Mouse (Mus musculus): Measurements from ENCODE around the gene Klre1. TPM values are rescaled to one million over a fixed set of nuclear protein-coding genes. Genes with fewer than 3 reads are reported as not detected.

Gene Klre1
- polyA plus RNA-seq, 1 experiment from 2014 or later: not detected

DNA sequence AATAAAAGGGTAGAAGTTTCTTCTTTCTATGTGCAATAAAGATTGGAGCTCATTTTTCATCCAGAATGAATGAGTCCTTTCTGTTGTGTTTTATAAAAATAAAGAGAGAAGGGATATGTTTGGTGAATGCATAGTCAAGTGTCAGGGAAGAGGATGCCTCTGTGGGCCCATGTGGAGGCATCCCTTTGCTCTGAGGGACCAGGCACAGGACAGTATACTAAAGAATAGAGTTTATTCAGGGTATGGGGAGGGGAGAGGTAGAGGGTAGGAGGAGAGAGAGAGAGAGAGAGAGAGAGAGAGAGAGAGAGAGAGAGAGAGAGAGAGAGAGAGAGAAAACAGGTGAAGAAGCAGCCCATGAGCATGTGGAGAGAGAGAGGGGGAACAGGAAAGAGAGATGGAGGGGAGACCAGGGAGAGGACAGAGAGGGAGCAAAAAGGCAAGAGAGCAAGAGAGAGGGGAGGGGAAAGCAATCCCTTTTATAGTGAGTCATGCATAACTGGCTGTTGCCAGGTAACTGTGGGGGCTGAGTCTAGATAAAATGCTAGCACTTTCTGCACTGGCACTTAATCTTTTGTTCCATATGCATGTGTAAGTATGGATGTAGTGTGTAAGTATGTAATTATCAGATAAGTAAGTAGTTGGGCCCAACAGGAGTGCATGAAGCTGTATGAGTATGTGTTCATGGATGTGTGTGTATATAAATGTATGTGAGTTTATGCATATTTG, 20.2 kb upstream of the Klre1 start:
- Histone ChIP-seq H3K4me1 (ENCODE audit: control insufficient read depth in 2 of 2, insufficient read depth in 2 of 2, low read length in 2 of 2) (peaks cover 4 to 7% of the 10 kb centered on the region in 2 experiments; a peak in 2 of 4 replicates), H3K9me3 (ENCODE audit: control insufficient read depth, low read length) (no peaks in the 10 kb centered on the region), H3K4me3 (ENCODE audit: control insufficient read depth in 1 of 2, insufficient read depth in 1 of 2, low read depth in 1 of 2, low read length in 2 of 2) (no peak overlapping the region), H3K4me2 (ENCODE audit: low read length) (no peak overlapping the region), H3K27me3 (ENCODE audit: control insufficient read depth, insufficient read depth, low read length) (no peaks in the 10 kb centered on the region), H3K27ac (replicated peaks in 1 of 2; ENCODE audit: control insufficient read depth in 1 of 2, insufficient read depth in 1 of 2, low read depth in 2 of 2, low read length in 2 of 2) (no peak overlapping the region), H3K9ac (ENCODE audit: low read length) (no peak overlapping the region), H3K36me3 (ENCODE audit: control insufficient read depth, insufficient read depth, low read length) (no peaks in the 10 kb centered on the region)
- no peak; the same call in 1 of the 2 replicates for ATAC-seq (ENCODE audit: insufficient number of reproducible peaks, insufficient read depth, low FRiP score, low read depth)

DNA sequence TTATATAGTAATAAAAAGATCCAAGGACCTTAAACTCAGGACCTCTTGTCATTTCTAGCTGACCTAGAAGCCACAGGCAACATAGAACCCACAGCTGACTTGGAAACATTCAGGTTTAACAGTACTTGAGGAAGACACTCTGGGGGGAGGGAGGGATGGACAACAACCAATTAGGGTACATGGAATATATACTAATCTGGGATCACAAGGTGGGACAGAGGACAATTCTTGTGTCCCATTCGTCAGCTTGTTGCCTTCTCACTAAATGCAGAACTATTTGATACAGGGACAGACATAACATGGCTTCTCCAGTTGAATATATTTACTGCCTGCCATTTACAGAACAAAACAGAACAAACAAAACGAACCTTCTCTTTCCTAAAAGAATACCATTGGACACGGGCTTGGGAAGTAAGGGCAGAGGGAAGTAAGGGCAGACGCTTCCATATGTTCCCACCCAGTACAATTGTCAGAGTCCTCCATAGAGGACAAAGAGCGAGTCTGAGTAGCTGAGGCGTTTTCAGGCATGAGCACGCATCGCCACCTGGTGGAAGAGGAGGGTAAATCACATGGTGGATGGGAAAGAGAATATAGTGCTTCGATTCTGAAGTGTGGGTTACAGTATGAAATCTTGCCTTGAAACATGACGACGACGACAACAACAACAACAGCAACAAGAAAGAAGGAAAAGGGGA, 18.6 kb upstream of the Klre1 start:
- H3K36me3 ChIP-seq (ENCODE audit: control insufficient read depth, insufficient read depth, low read length): no peaks in the 10 kb centered on the region
- H3K27me3 ChIP-seq (ENCODE audit: control insufficient read depth, insufficient read depth, low read length): no peaks in the 10 kb centered on the region
- ATAC-seq (ENCODE audit: insufficient number of reproducible peaks, insufficient read depth, low FRiP score, low read depth): no peak
- 19% methylated on average over 12 of the region's 12 CpGs for WGBS
- H3K27ac ChIP-seq (replicated peaks in 1 of 2; ENCODE audit: control insufficient read depth in 1 of 2, insufficient read depth in 1 of 2, low read depth in 2 of 2, low read length in 2 of 2): no peak overlapping the region
- H3K9ac ChIP-seq (ENCODE audit: low read length): no peak overlapping the region
- H3K9me3 ChIP-seq (ENCODE audit: control insufficient read depth, low read length): no peaks in the 10 kb centered on the region
- H3K4me2 ChIP-seq (ENCODE audit: low read length): no peak overlapping the region
- peaks cover 4 to 7% of the 10 kb centered on the region in 2 experiments; a peak in 2 of 4 replicates for H3K4me1 ChIP-seq (ENCODE audit: control insufficient read depth in 2 of 2, insufficient read depth in 2 of 2, low read length in 2 of 2)
- no peak overlapping the region for H3K4me3 ChIP-seq (ENCODE audit: control insufficient read depth in 1 of 2, insufficient read depth in 1 of 2, low read depth in 1 of 2, low read length in 2 of 2)

DNA sequence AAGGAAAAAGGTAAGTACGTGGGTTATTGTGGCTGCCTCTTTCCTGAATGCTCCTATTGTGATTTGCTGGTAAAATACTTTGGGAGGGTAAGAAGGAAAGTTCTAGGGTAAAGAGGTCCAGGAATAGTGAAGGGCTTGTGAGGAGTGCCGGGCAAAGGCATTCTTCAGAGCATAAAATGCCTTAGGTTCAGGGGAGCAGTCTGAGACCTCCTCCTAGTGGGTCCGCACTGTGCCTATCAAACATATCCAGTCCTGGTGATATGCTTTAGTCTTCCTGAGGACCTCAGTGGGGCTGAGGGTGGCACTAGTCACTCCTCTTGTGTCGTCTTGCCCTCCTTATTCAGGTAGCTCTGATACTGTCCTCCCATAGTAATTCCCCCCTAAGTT, 18.1 kb upstream of the Klre1 start:
- Histone ChIP-seq H3K4me2 (ENCODE audit: low read length) (no peak overlapping the region), H3K9me3 (ENCODE audit: control insufficient read depth, low read length) (no peaks in the 10 kb centered on the region), H3K9ac (ENCODE audit: low read length) (no peak overlapping the region), H3K4me1 (ENCODE audit: control insufficient read depth in 2 of 2, insufficient read depth in 2 of 2, low read length in 2 of 2) (peaks cover 4 to 7% of the 10 kb centered on the region in 2 experiments; a peak in 2 of 4 replicates), H3K27me3 (ENCODE audit: control insufficient read depth, insufficient read depth, low read length) (no peaks in the 10 kb centered on the region), H3K4me3 (ENCODE audit: control insufficient read depth in 1 of 2, insufficient read depth in 1 of 2, low read depth in 1 of 2, low read length in 2 of 2) (no peak overlapping the region), H3K36me3 (ENCODE audit: control insufficient read depth, insufficient read depth, low read length) (no peaks in the 10 kb centered on the region), H3K27ac (replicated peaks in 1 of 2; ENCODE audit: control insufficient read depth in 1 of 2, insufficient read depth in 1 of 2, low read depth in 2 of 2, low read length in 2 of 2) (no peak overlapping the region)
- ATAC-seq (ENCODE audit: insufficient number of reproducible peaks, insufficient read depth, low FRiP score, low read depth): no peak
- 41% methylated on average over 4 of the region's 4 CpGs for WGBS

DNA sequence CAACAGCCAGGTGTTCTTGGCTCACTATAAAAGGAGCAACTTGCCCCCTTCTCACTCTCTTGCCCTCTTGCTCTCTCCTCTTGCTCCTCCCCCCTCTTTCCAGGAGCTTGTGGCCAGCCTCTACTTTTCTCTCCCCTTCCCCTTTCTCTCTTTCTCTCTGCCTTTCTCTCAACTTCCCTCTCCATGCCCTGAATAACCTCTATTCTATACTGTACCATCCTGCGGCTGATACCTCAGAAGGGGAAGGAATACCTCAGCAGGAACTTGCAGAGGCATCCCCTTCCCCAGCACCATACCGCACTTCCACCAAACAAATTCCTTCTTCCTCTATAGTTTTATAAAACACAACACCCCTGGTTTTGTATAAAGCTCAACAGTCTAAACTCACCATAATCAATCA, 12.4 kb upstream of the Klre1 start:
- no peaks in the 10 kb centered on the region for H3K27me3 ChIP-seq (ENCODE audit: control insufficient read depth, insufficient read depth, low read length)
- no peaks in the 10 kb centered on the region for H3K36me3 ChIP-seq (ENCODE audit: control insufficient read depth, insufficient read depth, low read length)
- no peaks in the 10 kb centered on the region for H3K9me3 ChIP-seq (ENCODE audit: control insufficient read depth, low read length)
- no peak overlapping the region for H3K27ac ChIP-seq (replicated peaks in 1 of 2; ENCODE audit: control insufficient read depth in 1 of 2, insufficient read depth in 1 of 2, low read depth in 2 of 2, low read length in 2 of 2)
- 76% methylated on average over 2 of the region's 2 CpGs for WGBS
- no peak overlapping the region for H3K4me2 ChIP-seq (ENCODE audit: low read length)
- no peak for ATAC-seq (ENCODE audit: insufficient number of reproducible peaks, insufficient read depth, low FRiP score, low read depth)
- H3K4me3 ChIP-seq (ENCODE audit: control insufficient read depth in 1 of 2, insufficient read depth in 1 of 2, low read depth in 1 of 2, low read length in 2 of 2): no peak overlapping the region
- H3K4me1 ChIP-seq (ENCODE audit: control insufficient read depth in 2 of 2, insufficient read depth in 2 of 2, low read length in 2 of 2): no peaks in the 10 kb centered on the region
- H3K9ac ChIP-seq (ENCODE audit: low read length): no peak overlapping the region

DNA sequence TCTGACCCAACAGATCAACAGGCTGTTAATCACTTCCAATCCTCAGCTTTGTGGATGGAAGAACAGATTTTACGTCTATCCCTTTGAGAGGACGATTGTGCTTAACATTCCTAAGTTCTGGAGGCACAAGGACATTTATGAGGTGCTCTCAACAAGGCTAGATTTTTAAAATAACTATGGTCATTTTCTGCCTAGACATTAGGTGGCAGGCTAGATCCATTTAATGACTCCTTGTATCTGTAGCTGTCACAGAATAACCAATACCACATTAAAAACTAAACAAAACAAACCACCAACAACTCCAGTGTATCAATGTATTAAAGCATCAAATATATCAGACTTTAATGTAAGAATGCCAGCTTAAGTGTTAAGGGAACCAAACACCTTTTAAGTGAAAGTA, 2.4 kb upstream of the Klre1 start:
- Histone ChIP-seq H3K27ac (replicated peaks in 1 of 2; ENCODE audit: control insufficient read depth in 1 of 2, insufficient read depth in 1 of 2, low read depth in 2 of 2, low read length in 2 of 2) (no peak overlapping the region), H3K4me1 (ENCODE audit: control insufficient read depth in 2 of 2, insufficient read depth in 2 of 2, low read length in 2 of 2) (no peaks in the 10 kb centered on the region), H3K4me3 (ENCODE audit: control insufficient read depth in 1 of 2, insufficient read depth in 1 of 2, low read depth in 1 of 2, low read length in 2 of 2) (no peak overlapping the region), H3K27me3 (ENCODE audit: control insufficient read depth, insufficient read depth, low read length) (no peaks in the 10 kb centered on the region), H3K9ac (ENCODE audit: low read length) (no peak overlapping the region), H3K9me3 (ENCODE audit: control insufficient read depth, low read length) (no peaks in the 10 kb centered on the region), H3K36me3 (ENCODE audit: control insufficient read depth, insufficient read depth, low read length) (no peaks in the 10 kb centered on the region), H3K4me2 (ENCODE audit: low read length) (no peak overlapping the region)
- ATAC-seq (ENCODE audit: insufficient number of reproducible peaks, insufficient read depth, low FRiP score, low read depth): no peak
- WGBS: 11% methylated on average over 2 of the region's 2 CpGs

DNA sequence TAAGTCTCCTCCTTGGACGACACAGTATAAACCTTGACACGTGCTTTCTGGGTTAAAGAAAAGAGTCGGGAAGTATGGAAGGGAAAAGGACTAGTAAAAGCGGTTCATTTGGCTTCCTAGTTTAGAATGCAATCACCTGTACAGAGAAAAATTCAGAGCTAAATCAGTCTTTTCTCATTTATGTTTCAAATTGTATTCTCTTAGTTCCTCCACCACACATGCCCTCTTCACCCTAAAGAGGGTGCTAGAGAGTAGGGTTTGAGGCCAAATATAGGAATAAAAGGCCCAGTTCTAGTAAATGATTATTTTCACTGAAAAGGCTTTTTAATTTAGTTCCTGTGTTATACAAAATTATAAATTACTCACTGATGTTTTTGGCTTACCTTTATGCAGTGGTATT, 3.6 kb downstream of the Klre1 start:
- no peak overlapping the region for H3K4me3 ChIP-seq (ENCODE audit: control insufficient read depth in 1 of 2, insufficient read depth in 1 of 2, low read depth in 1 of 2, low read length in 2 of 2)
- 49% methylated on average over 4 of the region's 4 CpGs for WGBS
- H3K9ac ChIP-seq (ENCODE audit: low read length): no peak overlapping the region
- H3K27me3 ChIP-seq (ENCODE audit: control insufficient read depth, insufficient read depth, low read length): no peaks in the 10 kb centered on the region
- H3K9me3 ChIP-seq (ENCODE audit: control insufficient read depth, low read length): no peaks in the 10 kb centered on the region
- no peak overlapping the region for H3K4me2 ChIP-seq (ENCODE audit: low read length)
- H3K27ac ChIP-seq (replicated peaks in 1 of 2; ENCODE audit: control insufficient read depth in 1 of 2, insufficient read depth in 1 of 2, low read depth in 2 of 2, low read length in 2 of 2): no peak overlapping the region
- no peak for ATAC-seq (ENCODE audit: insufficient number of reproducible peaks, insufficient read depth, low FRiP score, low read depth)
- H3K4me1 ChIP-seq (ENCODE audit: control insufficient read depth in 2 of 2, insufficient read depth in 2 of 2, low read length in 2 of 2): no peaks in the 10 kb centered on the region
- no peaks in the 10 kb centered on the region for H3K36me3 ChIP-seq (ENCODE audit: control insufficient read depth, insufficient read depth, low read length)

DNA sequence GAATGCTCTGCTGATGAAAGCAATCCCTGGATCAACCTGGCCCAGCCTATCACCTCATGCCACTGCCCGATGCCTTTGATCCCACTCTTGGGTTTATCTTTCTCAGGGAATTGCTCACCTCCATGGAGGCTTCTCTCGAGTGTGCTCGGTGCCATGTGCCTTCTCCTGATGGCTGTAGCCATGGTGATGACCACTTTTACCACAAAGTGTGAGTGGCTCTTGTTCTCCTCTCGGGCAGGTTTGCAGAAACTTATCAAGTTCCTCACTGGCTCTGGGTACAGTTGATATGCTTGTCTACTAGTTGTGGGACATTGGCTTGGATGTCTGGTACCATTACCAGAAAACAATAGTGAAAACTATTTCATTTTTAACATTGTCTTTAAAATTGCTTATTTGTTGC, 4.2 kb downstream of the Klre1 start:
- 57% methylated on average over 4 of the region's 4 CpGs for WGBS
- ATAC-seq (ENCODE audit: insufficient number of reproducible peaks, insufficient read depth, low FRiP score, low read depth): no peak
- no peak overlapping the region for H3K9ac ChIP-seq (ENCODE audit: low read length)
- H3K27me3 ChIP-seq (ENCODE audit: control insufficient read depth, insufficient read depth, low read length): no peaks in the 10 kb centered on the region
- no peak overlapping the region for H3K4me2 ChIP-seq (ENCODE audit: low read length)
- H3K36me3 ChIP-seq (ENCODE audit: control insufficient read depth, insufficient read depth, low read length): no peaks in the 10 kb centered on the region
- H3K4me3 ChIP-seq (ENCODE audit: control insufficient read depth in 1 of 2, insufficient read depth in 1 of 2, low read depth in 1 of 2, low read length in 2 of 2): no peak overlapping the region
- H3K9me3 ChIP-seq (ENCODE audit: control insufficient read depth, low read length): no peaks in the 10 kb centered on the region
- no peak overlapping the region for H3K27ac ChIP-seq (replicated peaks in 1 of 2; ENCODE audit: control insufficient read depth in 1 of 2, insufficient read depth in 1 of 2, low read depth in 2 of 2, low read length in 2 of 2)
- H3K4me1 ChIP-seq (ENCODE audit: control insufficient read depth in 2 of 2, insufficient read depth in 2 of 2, low read length in 2 of 2): no peaks in the 10 kb centered on the region

Measured in heart, embryonic 14.5 days (tissue).